Mouse (Mus musculus) myocyte (in vitro differentiated cells): Measurements from ENCODE around the gene Pitx1. TPM values are rescaled to one million over a fixed set of nuclear protein-coding genes. Genes with fewer than 3 reads are reported as not detected.

Experiments
- H3K27me3 ChIP-seq: one replicate; pipeline ENCODE4 v1.6.1; 2011; ENCODE audit not compliant: control insufficient read depth, insufficient read depth, insufficient read length
- H3K36me3 ChIP-seq: one replicate; pipeline ENCODE4 v1.6.1; 2011; ENCODE audit not compliant: control insufficient read depth, insufficient read depth
- H3K4me2 ChIP-seq: one replicate; pipeline ENCODE4 v1.6.1; 2011; ENCODE audit warnings: low read depth, control low read depth
- H3K4me3 ChIP-seq: one replicate; pipeline ENCODE4 v1.5.1; 2011; ENCODE audit warnings: mild to moderate bottlenecking, control low read depth, moderate library complexity
- H3K79me2 ChIP-seq: one replicate; pipeline ENCODE4 v1.6.1; 2011; ENCODE audit not compliant: control insufficient read depth, insufficient read depth
- H3ac ChIP-seq: one replicate; pipeline ENCODE4 v1.6.1; 2011; ENCODE audit not compliant: control insufficient read depth, insufficient read length
- CEBPB ChIP-seq: IDR thresholded peaks from 2 replicates; pipeline ENCODE4 v1.6.1; 2011; ENCODE audit warnings: mild to moderate bottlenecking, moderate library complexity; ENCODE audit not compliant: poor library complexity, insufficient read depth, severe bottlenecking
- E2F4 ChIP-seq: IDR thresholded peaks from one replicate; pipeline ENCODE4 v1.6.1; 2011; ENCODE audit warnings: mild to moderate bottlenecking, control low read depth, moderate library complexity; ENCODE audit not compliant: insufficient read depth
- MAX ChIP-seq: IDR thresholded peaks from one replicate; pipeline ENCODE4 v1.6.1; 2011; ENCODE audit warnings: low read depth, mild to moderate bottlenecking, control low read depth
- MYOD1 ChIP-seq, 3 experiments: IDR thresholded peaks; one replicate each; pipeline ENCODE4 v1.6.1; 2011; ENCODE audit warnings: control low read depth in 2 of 3, low read depth in 2 of 3, mild to moderate bottlenecking in 2 of 3, moderate library complexity in 1 of 3; ENCODE audit not compliant: insufficient read length in 2 of 3, control insufficient read depth in 1 of 3
- MYOG ChIP-seq, 3 experiments: IDR thresholded peaks; one replicate each; pipeline ENCODE4 v1.6.1; 2011; ENCODE audit warnings: control low read depth in 2 of 3, low read depth in 2 of 3, mild to moderate bottlenecking in 2 of 3; ENCODE audit not compliant: insufficient read length in 2 of 3, control insufficient read depth in 1 of 3, insufficient read depth in 1 of 3
- POLR2A ChIP-seq: IDR thresholded peaks from one replicate; pipeline ENCODE4 v1.6.1; 2011; ENCODE audit warnings: low read depth, mild to moderate bottlenecking, control low read depth, moderate library complexity; ENCODE audit not compliant: insufficient read length
- POLR2AphosphoS2 ChIP-seq: IDR thresholded peaks from one replicate; pipeline ENCODE4 v1.6.1; 2011; ENCODE audit warnings: low read depth, control low read depth; ENCODE audit not compliant: insufficient read length
- REST ChIP-seq: IDR thresholded peaks from one replicate; pipeline ENCODE4 v1.6.1; 2011; ENCODE audit warnings: mild to moderate bottlenecking, control low read depth, moderate library complexity; ENCODE audit not compliant: insufficient read depth, insufficient read length
- SRF ChIP-seq: IDR thresholded peaks from one replicate; pipeline ENCODE4 v1.6.1; 2011; ENCODE audit warnings: low read depth; ENCODE audit not compliant: control insufficient read depth, insufficient read length
- TCF12 ChIP-seq: IDR thresholded peaks from one replicate; pipeline ENCODE4 v1.6.1; 2011; ENCODE audit warnings: mild to moderate bottlenecking, control low read depth; ENCODE audit not compliant: poor library complexity, insufficient read depth, severe bottlenecking
- TCF3 ChIP-seq: IDR thresholded peaks from one replicate; pipeline ENCODE4 v1.6.1; 2011; ENCODE audit warnings: low read depth, control low read depth; ENCODE audit not compliant: insufficient read length
- USF1 ChIP-seq: IDR thresholded peaks from one replicate; pipeline ENCODE4 v1.6.1; 2011; ENCODE audit warnings: low read depth, mild to moderate bottlenecking, control low read depth, moderate library complexity
- polyA plus RNA-seq: library from polyadenylated mRNA; unstranded; fragments of >200 nt; fragmentation: generic; extraction: Trizol; gene quantifications from one replicate; pipeline ENCODE4 v1.2.1, GENCODE M21; 2012; ENCODE audit warnings: missing spikeins

Gene Pitx1
- not detected for polyA plus RNA-seq

GRCm38 (mm10) chr13:55836142-55836625 is at the start of gene Pitx1:
Gene Pitx1, minus strand, starts transcription at chr13:55836192.
- Histone ChIP-seq H3K4me2 (no peak within 1 kb of the TSS), H3ac (no peak within 1 kb of the TSS), H3K4me3 (no peak within 1 kb of the TSS), H3K36me3 (no peaks in the 10 kb centered on the region), H3K27me3 (peaks cover 64% of the 10 kb centered on the region), H3K79me2 (no peaks in the 10 kb centered on the region)
- TF ChIP-seq USF1, result no peak
- TF ChIP-seq MYOG (IDR thresholded peaks at IDR 0.05; ENCODE audit: control insufficient read depth in 1 of 3, insufficient read depth in 1 of 3, insufficient read length in 2 of 3, low read depth in 2 of 3), result no peak
- TF ChIP-seq MAX, result no peak
- TF ChIP-seq TCF3, result no peak
- TF ChIP-seq TCF12, result no peak
- TF ChIP-seq MYOD1 (IDR thresholded peaks at IDR 0.05; ENCODE audit: control insufficient read depth in 1 of 3, insufficient read length in 2 of 3, low read depth in 2 of 3), result no peak
- TF ChIP-seq REST, result no peak
- TF ChIP-seq CEBPB, result no peak
- no peak for TF ChIP-seq POLR2AphosphoS2
- no peak for TF ChIP-seq SRF
- TF ChIP-seq E2F4, result no peak
- TF ChIP-seq POLR2A, result no peak

DNA sequence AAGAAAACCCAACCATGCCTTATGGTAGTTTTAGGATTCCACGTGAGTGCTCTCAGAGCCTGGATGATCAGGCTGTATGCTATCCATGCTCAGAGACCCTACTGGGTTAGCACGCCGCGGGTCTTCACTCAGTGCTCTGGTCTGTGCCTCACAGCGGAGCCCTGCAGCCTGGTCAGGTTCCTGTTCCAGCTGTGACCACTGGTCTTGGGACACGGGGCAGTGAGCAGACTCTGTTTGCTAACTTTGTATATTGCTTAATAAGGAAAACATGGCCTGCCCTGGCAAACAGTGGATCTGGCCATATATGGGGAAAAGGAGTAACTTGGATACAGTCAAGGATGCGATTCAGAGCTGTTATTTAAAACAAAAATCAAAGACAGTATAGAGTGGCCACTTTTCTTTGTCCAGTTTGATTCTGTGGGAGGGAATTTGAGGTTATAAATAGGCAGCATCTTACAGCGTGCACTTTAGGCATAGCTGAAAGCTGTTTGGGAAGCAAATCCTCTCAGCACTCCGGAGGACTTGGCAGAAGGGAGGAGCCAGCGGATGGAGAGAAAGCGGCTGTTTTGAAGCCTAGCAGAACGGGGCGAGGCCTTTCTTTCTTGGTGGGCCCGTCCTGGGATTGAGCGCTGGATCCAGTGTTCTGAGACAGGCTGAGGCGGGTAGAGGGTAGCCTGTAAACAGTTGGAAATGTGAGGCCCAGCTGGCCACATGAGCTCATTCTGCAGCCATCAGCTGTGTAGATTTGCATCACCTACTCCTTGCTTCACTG is 45.6 kb upstream of the Pitx1 start:
- Histone ChIP-seq H3K27me3 (peaks cover 8% of the 10 kb centered on the region), H3K79me2 (no peaks in the 10 kb centered on the region), H3K4me3 (no peak overlapping the region), H3K36me3 (no peaks in the 10 kb centered on the region), H3ac (no peak overlapping the region), H3K4me2 (no peak overlapping the region)
- TF ChIP-seq POLR2A (no peak), USF1 (no peak), REST (no peak), POLR2AphosphoS2 (no peak), MAX (no peak), MYOG (IDR thresholded peaks at IDR 0.05; ENCODE audit: control insufficient read depth in 1 of 3, insufficient read depth in 1 of 3, insufficient read length in 2 of 3, low read depth in 2 of 3) (no peak), TCF3 (no peak), E2F4 (no peak), SRF (no peak), MYOD1 (IDR thresholded peaks at IDR 0.05; ENCODE audit: control insufficient read depth in 1 of 3, insufficient read length in 2 of 3, low read depth in 2 of 3) (no peak), CEBPB (no peak), TCF12 (no peak)

- Histone ChIP-seq H3K79me2 (no peaks in the 10 kb centered on the region), H3K27me3 (peaks cover 8% of the 10 kb centered on the region), H3K4me2 (no peak overlapping the region), H3K4me3 (no peak overlapping the region), H3K36me3 (no peaks in the 10 kb centered on the region), H3ac (no peak overlapping the region)
- TF ChIP-seq E2F4 (no peak), SRF (no peak), REST (no peak), POLR2AphosphoS2 (no peak), MAX (no peak), MYOD1 (IDR thresholded peaks at IDR 0.05; ENCODE audit: control insufficient read depth in 1 of 3, insufficient read length in 2 of 3, low read depth in 2 of 3) (no peak), USF1 (no peak), POLR2A (no peak), CEBPB (no peak), TCF3 (no peak)
These were observed 42.4 kb upstream of the Pitx1 start for GRCm38 (mm10) chr13:55878353-55878752.

- Histone ChIP-seq H3K79me2 (no peaks in the 10 kb centered on the region), H3K27me3 (no peaks in the 10 kb centered on the region), H3K4me3 (no peak overlapping the region), H3ac (no peak overlapping the region), H3K4me2 (no peak overlapping the region), H3K36me3 (no peaks in the 10 kb centered on the region)
- TF ChIP-seq POLR2A (no peak), MAX (no peak), E2F4 (no peak), CEBPB (no peak), POLR2AphosphoS2 (no peak), SRF (no peak)
These were observed 35.4 kb upstream of the Pitx1 start for GRCm38 (mm10) chr13:55871410-55871809.

DNA sequence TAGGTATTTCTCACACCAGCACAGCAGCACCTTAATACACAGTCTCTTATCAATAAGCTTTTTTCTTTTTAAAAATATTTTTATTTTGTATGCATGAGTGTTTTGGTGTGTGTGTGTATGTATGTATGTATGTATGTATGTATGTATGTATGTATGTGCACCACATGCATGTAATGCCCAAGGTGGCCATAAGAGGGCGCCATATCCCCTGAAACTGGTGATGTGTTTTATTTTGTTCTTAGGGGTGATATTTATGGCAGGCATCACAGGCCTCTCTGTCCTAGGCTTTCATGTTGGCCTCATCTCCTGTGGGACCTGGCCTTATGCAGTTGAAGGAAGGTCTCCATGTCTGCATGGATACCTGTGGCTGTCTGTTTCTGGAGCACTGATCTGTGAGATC is 34.0 kb upstream of the Pitx1 start:
- Histone ChIP-seq H3K79me2 (no peaks in the 10 kb centered on the region), H3K27me3 (no peaks in the 10 kb centered on the region), H3K4me2 (no peak overlapping the region), H3K36me3 (no peaks in the 10 kb centered on the region), H3K4me3 (no peak overlapping the region), H3ac (no peak overlapping the region)
- no peak for TF ChIP-seq MYOD1 (IDR thresholded peaks at IDR 0.05; ENCODE audit: control insufficient read depth in 1 of 3, insufficient read length in 2 of 3, low read depth in 2 of 3)
- no peak for TF ChIP-seq SRF
- TF ChIP-seq CEBPB, result no peak
- no peak for TF ChIP-seq TCF3
- TF ChIP-seq E2F4, result no peak
- no peak for TF ChIP-seq USF1
- TF ChIP-seq POLR2A, result no peak
- TF ChIP-seq POLR2AphosphoS2, result no peak
- TF ChIP-seq MYOG (IDR thresholded peaks at IDR 0.05; ENCODE audit: control insufficient read depth in 1 of 3, insufficient read depth in 1 of 3, insufficient read length in 2 of 3, low read depth in 2 of 3), result no peak
- no peak for TF ChIP-seq TCF12
- no peak for TF ChIP-seq MAX
- TF ChIP-seq REST, result no peak
